Mouse (Mus musculus): ENCODE measurements around the gene Cacng6. TPM values are rescaled to one million over a fixed set of nuclear protein-coding genes. Genes with fewer than 3 reads are reported as not detected.
"Not testable (repeated sequence)": the region's sequence is repeated elsewhere in the genome, so short reads cannot be mapped to it uniquely, and the experiment has no call there.

The Cacng6 gene
- total RNA-seq (2021): 1 to 10 TPM; 1.9 to 2.0 TPM

- intact Hi-C loops (cut with DNase I): no loop called here
- no peak for DNase-seq
Observed at GRCm38 (mm10) chr7:3423895-3424294, at the start of gene Cacng6. Gene Cacng6, plus strand, starts transcription at chr7:3424195.

- intact Hi-C loops (cut with DNase I): loop anchor here (2.0 kb wide), 1 partner anchor 154 kb away; no protein-coding TSS in a partner anchor
Observed at GRCm38 (mm10) chr7:3376831-3377230, 47.2 kb upstream of the Cacng6 start.

GRCm38 (mm10) chr7:3382123-3382522 is 41.9 kb upstream of the Cacng6 start:
- intact Hi-C loops (cut with DNase I): loop anchor here (5.0 kb wide), 1 partner anchor 330 kb away; no protein-coding TSS in a partner anchor
- no peak for DNase-seq

More at GRCm38 (mm10) chr7:3376831-3377230, 47.2 kb upstream of the Cacng6 start:
- DNase-seq: peak; percentile 60 to 78

- no peak for DNase-seq
- intact Hi-C loops (cut with DNase I): loop anchor here (5.0 kb wide), 1 partner anchor 327 kb away; no protein-coding TSS in a partner anchor
Observed at GRCm38 (mm10) chr7:3384807-3385319, 39.1 kb upstream of the Cacng6 start.

- intact Hi-C loops (cut with DNase I): no loop called here
- no peak for DNase-seq
Observed at GRCm38 (mm10) chr7:3386036-3386730, 37.8 kb upstream of the Cacng6 start.

GRCm38 (mm10) chr7:3387761-3388160 is 36.2 kb upstream of the Cacng6 start:
- no peak for DNase-seq
- intact Hi-C loops (cut with DNase I): no loop called here

- no peak for DNase-seq
- intact Hi-C loops (cut with DNase I): no loop called here
Observed at GRCm38 (mm10) chr7:3388885-3389284, 35.1 kb upstream of the Cacng6 start.

GRCm38 (mm10) chr7:3389444-3390412 is 34.3 kb upstream of the Cacng6 start:
- intact Hi-C loops (cut with DNase I): no loop called here
- peak; percentile 33 to 60 for DNase-seq

- no peak for DNase-seq
- intact Hi-C loops (cut with DNase I): no loop called here
Observed at GRCm38 (mm10) chr7:3390413-3391080, 33.4 kb upstream of the Cacng6 start, which contains the start of gene Cacng8. Gene Cacng8, plus strand, starts transcription at chr7:3390683.

- intact Hi-C loops (cut with DNase I): no loop called here
- no peak for DNase-seq
Observed at GRCm38 (mm10) chr7:3391081-3391451, 32.9 kb upstream of the Cacng6 start.

GRCm38 (mm10) chr7:3391809-3392208 is 32.2 kb upstream of the Cacng6 start:
- intact Hi-C loops (cut with DNase I): no loop called here
- DNase-seq: no peak

- no peak for DNase-seq
- intact Hi-C loops (cut with DNase I): no loop called here
Observed at GRCm38 (mm10) chr7:3397355-3397754, 26.6 kb upstream of the Cacng6 start.

- no peak for DNase-seq
- intact Hi-C loops (cut with DNase I): no loop called here
Observed at GRCm38 (mm10) chr7:3397797-3398196, 26.2 kb upstream of the Cacng6 start.

- DNase-seq; intact Hi-C loops (cut with DNase I): not testable (repeated sequence)
Observed at GRCm38 (mm10) chr7:3398363-3398762, 25.6 kb upstream of the Cacng6 start.

GRCm38 (mm10) chr7:3399937-3400336 is 24.1 kb upstream of the Cacng6 start:
- no peak for DNase-seq
- intact Hi-C loops (cut with DNase I): no loop called here

GRCm38 (mm10) chr7:3409729-3410520 is 14.1 kb upstream of the Cacng6 start:
- intact Hi-C loops (cut with DNase I): no loop called here
- DNase-seq: no peak

- DNase-seq: peak in 1 of 2 experiments; percentile 18
- intact Hi-C loops (cut with DNase I): no loop called here
Observed at GRCm38 (mm10) chr7:3411160-3411941, 12.6 kb upstream of the Cacng6 start.

GRCm38 (mm10) chr7:3412036-3412435 is 12.0 kb upstream of the Cacng6 start:
- intact Hi-C loops (cut with DNase I): no loop called here

GRCm38 (mm10) chr7:3414888-3415287 is 9.1 kb upstream of the Cacng6 start:
- intact Hi-C loops (cut with DNase I): no loop called here
- peak; percentile 27 to 31 for DNase-seq

More at GRCm38 (mm10) chr7:3412036-3412435, 12.0 kb upstream of the Cacng6 start:
- peak in 1 of 2 experiments; percentile 18 for DNase-seq
